Mouse (Mus musculus): ENCODE data around the gene Spib.

Spib gene

DNA sequence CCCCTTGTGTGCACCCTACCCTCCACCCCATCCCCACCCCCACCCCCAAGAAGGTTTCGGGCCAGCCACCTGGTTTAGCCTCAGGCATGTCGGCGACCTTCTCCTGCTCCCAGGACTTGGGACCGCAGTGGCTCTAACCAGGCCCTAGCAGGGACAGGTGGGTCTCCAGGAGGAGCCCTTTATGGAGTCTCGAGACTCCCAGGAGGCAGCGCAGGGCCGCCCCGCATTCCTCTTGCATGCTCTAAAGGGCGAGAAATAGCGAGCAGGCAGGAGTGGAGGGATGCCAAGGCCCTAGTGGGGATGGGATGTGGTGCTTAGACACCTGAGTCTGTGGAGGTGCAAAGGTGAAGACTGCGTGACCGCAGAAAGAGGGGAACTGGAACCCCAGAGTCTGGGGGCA, 7.4 kb downstream of the Spib start, which contains the start of gene Mybpc2:
Gene Mybpc2 (minus strand): TSS at position 155 of the 400 bp plus-strand sequence.
- no peak for DNase-seq

DNA sequence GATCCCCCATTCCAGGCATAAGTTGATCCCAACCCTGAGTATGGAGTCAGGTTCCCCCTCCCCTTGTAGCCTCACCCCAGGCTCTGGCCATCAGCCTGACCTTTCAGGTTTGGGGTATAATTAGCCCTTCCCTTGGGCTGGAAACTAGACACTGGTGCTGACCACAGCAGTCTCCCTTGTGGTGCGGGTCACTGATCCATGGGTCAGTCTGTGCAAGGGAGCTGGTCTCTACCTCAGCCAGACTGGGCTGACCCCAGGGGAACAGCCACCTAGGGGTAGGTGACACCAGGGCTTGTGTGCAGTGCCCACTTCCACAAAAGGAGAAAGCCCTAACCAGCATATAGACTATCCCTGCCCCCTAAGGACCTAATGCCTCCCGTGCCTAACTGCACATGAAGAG, 8.8 kb downstream of the Spib start:
- no peak for DNase-seq

DNA sequence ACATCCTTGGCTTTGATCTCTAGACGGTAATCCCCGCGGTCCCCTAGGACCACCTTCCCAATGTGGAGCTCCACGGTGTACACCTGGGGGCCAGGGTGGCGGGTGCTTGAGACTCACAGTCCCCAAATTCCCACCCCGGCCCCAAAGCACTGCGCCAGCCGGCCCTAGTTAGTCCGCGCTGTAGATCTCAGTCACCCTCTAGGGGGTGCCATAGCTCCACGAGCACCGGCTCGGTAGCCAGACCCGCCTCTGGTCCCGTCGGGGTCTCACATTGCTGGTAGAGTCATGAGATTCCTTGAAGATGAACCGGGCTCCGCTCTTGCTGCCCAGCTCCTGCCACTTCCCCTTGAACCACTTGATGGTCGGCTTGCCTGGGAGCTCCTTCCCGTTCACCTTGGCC, 10.2 kb downstream of the Spib start:
- DNase-seq, result peak; percentile 60

GRCm38 (mm10) chr7:44520990-44521389, 10.9 kb downstream of the Spib start:
- no peak for DNase-seq

DNA sequence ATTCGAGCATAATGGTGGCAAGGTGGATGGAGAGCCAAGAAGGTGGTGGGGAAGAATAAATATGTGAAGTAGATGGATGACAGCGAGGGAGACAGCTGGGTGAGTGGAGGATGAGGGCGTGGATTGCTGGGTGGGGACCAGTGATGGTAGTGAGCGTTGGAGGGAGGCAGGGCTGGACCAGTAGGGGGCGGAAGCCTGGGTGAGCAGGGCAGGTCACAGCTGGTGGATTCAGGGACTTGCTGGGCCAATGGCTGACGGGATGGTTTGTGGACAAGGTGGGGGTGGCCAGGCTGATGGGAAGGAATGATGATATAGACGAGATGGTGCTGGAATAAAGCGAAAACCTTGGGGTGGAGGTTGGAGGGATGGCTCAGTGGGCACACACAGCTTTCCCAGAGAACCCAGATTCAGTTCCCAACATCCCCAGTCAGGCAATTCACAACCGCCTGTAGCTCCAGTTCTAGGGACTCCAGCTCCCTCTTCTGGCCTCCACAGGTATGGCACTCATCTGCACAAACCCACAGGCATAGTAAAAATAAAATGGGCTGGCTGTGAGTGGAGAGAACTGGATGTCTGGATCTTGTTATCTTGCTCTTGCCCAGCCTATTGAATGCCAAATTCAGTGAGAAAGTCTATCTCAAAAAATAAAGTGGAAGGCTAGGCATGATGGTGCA, 12.5 kb downstream of the Spib start:
- DNase-seq, result no peak

DNA sequence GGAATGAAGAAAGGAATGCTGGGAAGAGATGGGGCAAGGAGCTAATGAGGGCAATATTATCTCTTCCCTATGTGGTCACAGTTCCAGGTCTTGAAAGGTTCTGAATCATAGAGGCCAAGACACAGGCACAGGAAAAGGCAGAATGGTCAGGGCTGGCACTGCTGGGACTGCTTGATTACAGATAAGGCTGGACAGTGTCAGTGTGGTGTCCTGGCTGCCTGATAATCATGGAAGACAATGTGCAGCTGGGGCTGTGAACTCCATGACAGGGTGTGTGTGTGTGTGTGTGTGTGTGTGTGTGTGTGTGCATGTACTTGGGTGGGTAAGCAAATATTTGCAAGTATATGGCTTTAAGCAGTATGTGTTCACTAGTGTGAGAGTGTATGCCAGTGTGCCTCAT, 24.4 kb downstream of the Spib start:
- no peak for DNase-seq

DNA sequence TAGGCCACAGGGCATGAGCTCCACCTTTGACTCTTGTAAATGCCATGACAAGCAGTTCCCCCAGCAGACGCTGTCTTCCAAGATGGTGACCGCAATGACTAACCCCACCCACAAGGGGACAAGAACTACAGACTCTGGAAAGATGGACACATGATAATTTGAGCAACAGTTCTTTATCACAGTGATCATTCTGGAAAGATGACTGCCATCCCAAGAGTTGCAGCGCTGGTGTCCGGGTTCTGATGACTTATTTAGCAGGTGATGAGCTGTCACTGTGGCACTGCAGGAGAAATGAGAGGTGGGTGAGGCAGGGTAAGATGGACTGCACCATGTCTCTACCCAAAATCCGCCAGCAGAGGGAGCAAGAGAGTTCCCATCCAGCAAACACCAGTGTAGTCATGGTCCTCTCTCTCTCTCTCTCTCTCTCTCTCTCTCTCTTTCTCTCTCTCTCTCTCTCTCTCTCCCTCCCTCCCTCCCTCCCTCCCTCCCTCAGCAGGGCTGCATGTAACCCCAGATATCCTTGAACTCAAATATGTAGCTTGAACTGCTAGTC, 30.2 kb downstream of the Spib start:
- DNase-seq, result peak; percentile 83

GRCm38 (mm10) chr7:44500046-44500445, 31.8 kb downstream of the Spib start:
- DNase-seq, result no peak

GRCm38 (mm10) chr7:44498922-44499321, 32.9 kb downstream of the Spib start:
- DNase-seq, result no peak

DNA sequence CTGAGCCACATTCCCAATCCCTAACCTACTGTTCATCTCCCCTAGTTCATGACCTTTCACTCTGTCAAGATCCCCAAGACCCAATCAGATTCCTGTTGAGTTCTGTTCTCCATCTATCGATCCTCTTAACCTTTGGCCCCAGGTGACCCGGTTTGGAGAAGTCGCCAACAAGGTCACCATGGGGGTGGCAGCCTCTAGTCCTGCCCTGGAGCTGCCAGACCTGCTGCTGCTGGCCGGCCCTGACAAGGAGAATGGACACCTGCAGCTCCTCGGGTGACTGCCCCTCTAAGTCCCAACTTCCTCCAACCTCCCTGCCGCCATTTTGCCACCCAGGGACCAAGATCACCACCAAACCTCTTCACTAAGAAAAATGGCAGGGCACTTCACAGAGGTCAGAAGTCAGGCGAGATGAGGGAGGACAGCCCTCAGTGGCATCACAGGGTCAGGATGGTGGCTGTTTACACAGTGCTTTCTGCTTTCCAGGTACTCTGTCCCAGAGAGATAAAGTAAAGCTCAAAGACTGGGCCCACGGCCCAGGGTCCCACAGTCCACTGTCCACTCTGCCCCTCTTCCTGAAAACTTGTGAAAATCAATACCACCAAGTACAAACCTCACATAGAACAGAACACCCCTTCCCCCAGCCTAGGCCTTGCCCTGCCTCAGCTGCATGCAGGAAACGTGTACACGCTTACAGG, 34.4 kb downstream of the Spib start:
- DNase-seq, result peak; percentile 23

DNA sequence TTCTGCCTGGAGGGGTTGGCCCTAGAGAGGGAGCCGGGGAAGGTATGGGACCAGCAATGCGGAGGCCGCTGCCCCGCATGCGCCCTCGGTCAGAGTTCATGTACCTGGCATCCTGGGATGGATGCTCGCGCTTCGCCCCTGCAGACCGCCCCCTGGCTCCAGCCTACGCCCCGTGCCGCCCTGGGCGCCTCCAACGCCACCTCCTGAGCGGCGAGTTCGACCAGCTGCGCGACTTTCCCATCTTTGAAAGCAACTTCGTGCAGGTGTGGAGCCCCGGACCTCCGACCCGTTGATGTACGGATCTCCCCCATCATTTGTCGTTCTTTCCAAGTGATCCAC, 35.1 kb downstream of the Spib start:
- no peak for DNase-seq

DNA sequence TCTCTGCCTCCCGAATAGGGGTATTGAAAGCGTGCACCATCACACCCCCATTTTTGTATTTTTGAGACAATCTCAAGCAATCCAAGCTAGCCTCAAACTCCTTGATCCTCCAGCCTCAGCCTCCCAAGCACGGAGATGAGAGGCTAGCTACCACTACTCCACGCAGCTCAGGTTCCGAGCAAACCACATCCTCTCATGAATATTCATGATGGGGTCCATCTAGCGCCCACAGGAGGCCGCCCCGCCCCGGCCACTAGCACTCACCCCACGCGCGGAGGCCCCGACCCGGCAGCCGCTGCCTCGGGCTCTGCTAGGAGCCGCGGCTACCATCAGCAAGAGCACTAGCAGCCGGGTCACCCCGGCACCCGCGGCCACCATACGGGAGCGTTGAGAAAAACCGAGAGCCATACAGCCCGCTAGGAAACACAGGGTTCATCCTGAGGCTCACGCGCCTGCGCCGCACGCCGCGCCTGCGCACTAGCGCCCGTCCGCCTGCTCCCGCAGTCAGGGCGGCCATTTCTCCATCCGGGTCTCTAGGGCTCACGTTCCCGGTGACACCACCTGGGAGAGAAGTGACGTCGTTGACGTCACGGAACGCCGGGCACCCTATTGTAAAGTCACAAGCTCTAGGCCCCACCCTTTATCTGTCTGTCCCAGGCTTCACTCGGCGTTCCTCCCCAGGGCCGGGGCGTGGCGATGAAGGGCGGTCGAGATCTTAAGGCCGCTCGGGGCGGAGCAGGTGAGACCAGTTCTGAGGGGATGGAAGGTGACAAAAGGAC, 35.7 kb downstream of the Spib start, which contains the start of the genes Emc10 and Fam71e1:
Gene Emc10 (minus strand): TSS at position 538 of the 779 bp plus-strand sequence.
Gene Fam71e1 (plus strand): TSS at position 590 of the 779 bp plus-strand sequence.
- peak; percentile 98 for DNase-seq

- DNase-seq, result peak; percentile 5
These were observed 36.8 kb downstream of the Spib start for GRCm38 (mm10) chr7:44495086-44495485.

- peak; percentile 5 for DNase-seq
These were observed 37.2 kb downstream of the Spib start for GRCm38 (mm10) chr7:44494681-44495080.

GRCm38 (mm10) chr7:44492166-44492826, 39.6 kb downstream of the Spib start:
- no peak for DNase-seq

- no peak for DNase-seq
These were observed 40.5 kb downstream of the Spib start for GRCm38 (mm10) chr7:44491391-44491790.

GRCm38 (mm10) chr7:44490281-44490680, 41.6 kb downstream of the Spib start:
- peak; percentile 4 for DNase-seq

GRCm38 (mm10) chr7:44488545-44488944, 43.3 kb downstream of the Spib start:
- DNase-seq, result peak; percentile 3

GRCm38 (mm10) chr7:44487936-44488335, 43.9 kb downstream of the Spib start:
- no peak for DNase-seq

- peak; percentile 4 for DNase-seq
These were observed 44.8 kb downstream of the Spib start for GRCm38 (mm10) chr7:44486927-44487575.

GRCm38 (mm10) chr7:44485572-44486195, 46.2 kb downstream of the Spib start:
- DNase-seq, result no peak

All from right cerebral cortex, postnatal 4 days (tissue).